Mouse (Mus musculus) megakaryocyte, adult 5-6 weeks (primary cell): ENCODE data around the gene Slc30a4. TPM values are rescaled to one million over a fixed set of nuclear protein-coding genes. Genes with fewer than 3 reads are reported as not detected.

Experiments used
- ATAC-seq: 2 replicates; pipeline ENCODE4 v1.8.0; 2016; ENCODE audit warnings: mild to moderate bottlenecking, inconsistent platforms; ENCODE audit not compliant: poor library complexity, severe bottlenecking
- total RNA-seq, 2 experiments: library from RNA; stranded (forward) in 1 of 2; stranded (reverse) in 1 of 2; fragments of 153-499, 151-499 nt in 1 of 2; fragments of 221-1000, 200-1000 nt in 1 of 2; gene quantifications; 2 replicates each; pipeline versions ENCODE4 v1.2.3 to v1.2.4; 2015 to 2017

Slc30a4 gene
- total RNA-seq (2015) = 1.2 and 1.9 TPM in 2 replicates
- 1.9 and 2.2 TPM in 2 replicates for total RNA-seq (2017)

DNA sequence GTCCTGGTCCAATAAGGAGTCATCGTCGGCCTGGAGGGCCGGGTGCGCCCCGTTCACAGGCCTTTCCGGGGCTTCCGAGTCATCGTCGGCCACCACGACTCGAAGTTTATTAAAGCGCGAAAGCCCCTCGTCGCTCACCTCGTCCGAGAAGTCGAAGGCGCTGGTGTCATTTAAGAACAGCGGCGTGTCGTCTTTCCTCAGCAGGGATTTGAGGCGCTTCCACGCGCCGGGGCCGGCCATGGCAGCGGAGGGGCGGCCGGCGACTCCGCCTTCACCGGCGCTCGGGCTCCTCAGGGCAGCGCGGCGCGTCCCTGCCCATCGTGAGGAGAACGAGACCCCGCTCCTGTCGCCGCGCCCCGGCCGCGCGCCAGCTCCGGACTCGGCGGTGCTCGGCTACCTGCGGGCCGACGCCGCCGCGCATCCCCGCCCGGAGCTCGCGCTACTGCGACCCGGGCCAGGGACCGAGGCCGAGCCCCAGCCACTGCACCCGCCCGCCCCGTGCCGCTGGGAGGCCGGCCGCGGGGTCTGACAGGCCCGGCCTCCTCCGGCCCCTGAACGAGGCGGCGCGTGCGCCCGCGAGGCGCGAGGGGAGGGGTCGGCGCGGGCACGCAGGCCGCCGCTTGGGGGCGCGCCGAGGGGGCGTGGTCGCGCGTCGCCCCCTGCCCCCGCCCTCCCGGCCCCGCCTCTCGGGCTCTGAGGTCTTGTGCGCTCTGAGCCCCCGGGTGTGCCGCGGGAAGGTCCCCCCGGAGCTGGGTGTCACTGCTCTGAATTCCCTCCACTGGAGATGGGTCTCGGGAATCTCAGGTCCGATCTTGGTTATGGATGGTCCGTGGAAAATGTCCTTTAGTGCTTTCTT is at the start of gene Slc30a4:
Gene Slc30a4, minus strand, starts transcription at position 483 of the 856 bp plus-strand sequence.
- peak; percentile 51 for ATAC-seq

DNA sequence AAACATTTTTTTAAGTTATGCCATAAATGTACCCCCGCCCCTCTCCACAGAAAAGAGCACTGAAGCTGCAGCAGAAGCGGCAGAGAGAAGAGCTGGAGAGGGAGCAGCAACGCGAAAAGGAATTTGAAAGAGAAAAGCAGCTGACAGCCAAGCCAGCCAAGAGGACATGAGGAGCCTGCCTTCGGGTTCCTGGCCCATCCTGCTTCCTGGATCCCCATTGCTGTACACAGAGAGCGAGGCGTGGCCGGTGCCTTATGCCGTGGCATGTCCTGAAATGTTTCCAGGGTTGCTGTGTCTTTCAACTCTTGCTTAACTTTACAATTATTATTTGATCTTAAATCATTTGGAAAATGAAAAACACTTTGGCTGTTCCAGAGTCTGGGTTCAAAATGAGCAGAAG is 44.0 kb upstream of the Slc30a4 start:
- no peak for ATAC-seq

DNA sequence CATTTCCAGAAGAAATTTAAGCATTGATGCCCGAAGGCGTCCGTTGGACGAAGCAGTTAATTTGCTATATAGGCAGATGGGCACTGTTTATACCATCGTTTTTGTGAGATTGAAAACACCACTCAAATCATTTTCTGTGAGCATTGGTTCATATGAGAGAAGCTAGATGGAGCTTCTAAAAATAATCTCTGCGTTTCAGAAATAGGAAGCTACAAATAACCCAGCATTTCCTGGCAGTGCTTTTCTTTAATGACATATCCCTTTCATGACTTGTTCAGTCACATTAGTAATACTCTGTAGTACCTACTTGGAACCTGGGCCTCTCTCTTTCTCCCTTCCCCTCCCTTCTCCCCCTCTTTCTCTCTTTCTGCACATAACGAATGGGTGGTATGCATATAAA is 36.6 kb upstream of the Slc30a4 start:
- ATAC-seq = no peak

DNA sequence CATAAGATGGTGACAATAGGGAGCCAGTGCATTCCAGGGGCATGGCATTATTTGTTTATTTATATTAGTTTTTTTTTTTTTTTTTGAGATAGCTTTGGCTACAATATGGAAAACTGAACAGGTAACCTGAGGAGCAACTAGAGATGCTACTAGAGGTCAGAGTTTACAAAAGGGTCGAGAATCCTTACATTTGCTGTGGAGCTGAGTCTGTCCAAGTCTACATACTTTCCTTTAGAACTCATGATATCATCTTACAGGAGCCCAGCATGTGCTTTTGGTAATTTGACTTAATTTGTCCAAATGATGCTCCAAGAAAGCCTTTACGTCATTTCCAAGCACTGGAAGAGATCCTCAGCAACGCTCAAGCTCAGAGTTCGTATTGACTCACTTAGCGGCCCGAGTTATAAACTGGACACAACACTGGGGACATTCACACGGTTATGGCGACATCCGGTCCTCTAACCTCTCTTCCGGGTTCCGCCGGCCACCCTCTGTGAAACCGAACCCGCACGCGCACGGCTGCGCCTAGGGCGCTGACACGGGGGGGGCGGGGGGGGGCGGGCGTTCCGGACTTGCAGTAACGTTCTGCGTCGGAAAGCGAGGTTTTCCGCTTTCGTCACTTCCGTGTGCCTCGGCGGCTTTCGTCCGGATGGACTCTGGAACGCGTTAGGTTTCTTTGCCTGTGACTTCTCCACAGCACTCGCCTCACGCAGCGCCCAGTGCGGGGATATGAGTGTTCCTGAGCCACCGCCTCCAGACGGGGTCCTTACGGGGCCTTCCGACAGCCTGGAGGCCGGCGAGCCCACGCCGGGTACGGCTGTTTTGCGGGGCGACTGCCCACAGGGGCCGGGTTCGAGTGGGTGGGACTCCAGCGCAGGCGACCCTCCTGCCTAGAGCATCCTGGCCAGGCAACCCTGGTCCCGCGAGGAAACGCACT is 35.7 kb upstream of the Slc30a4 start, which contains the start of gene Bloc1s6:
Gene Bloc1s6, plus strand, starts transcription at position 610 of the 937 bp plus-strand sequence.
- ATAC-seq = peak; percentile 90

DNA sequence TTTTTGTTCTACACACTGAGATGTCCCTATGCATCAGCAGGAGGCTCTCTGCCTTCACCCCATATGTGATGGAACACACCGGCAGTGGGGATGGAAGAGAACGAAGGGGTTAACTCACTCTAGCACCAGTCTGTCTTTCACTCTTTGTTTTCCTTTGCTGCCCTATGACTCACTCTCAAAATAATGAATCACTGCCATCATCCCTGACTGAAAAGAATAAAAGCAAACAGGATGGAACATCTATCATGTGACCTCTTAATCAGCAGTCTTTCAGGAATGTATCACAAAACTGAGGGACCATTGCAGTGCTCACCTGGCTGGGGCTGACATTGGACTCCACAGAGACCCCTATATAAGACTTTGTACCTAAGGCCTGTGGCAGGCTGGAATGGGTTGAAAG is 29.0 kb upstream of the Slc30a4 start:
- no peak for ATAC-seq

DNA sequence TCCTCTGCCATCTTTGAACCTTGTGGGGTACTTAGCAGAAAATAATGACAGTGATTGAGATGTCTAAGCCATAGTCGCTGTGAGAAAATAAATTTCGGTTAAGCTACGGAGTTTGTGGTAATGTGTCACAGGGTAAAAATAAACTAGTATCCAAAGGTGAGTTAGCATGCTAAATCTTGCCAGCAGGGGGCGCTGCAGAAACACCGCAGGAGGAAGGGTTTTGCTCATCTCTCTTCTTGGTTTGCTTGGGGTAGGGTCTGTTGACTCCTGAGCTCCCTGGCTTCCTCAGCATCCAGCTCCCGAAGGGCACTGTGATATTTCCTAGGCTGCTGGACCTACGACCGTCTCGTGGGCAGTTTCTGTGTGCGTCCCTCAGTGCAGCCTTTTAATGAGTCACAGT is 23.1 kb upstream of the Slc30a4 start:
- peak; percentile 87 for ATAC-seq

DNA sequence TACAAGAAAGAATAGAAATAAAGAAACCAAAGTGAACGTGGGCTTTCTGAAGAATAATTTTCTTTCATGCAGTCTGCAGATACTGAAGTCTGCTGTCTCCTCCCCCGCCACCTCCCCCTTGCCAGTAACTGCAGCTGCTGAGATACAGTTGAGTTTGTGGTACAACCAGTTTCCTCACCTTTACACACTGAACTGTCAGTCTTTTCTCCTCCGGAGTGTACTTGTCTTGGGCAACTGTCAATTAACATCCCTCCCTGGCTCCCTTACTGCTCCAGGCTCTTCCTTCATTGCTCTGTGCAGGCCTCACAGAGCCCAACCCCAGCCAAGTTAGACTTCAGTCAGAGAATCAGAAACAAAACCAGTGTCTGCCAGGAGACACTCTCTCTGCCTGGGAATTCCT is 18.1 kb upstream of the Slc30a4 start:
- no peak for ATAC-seq

DNA sequence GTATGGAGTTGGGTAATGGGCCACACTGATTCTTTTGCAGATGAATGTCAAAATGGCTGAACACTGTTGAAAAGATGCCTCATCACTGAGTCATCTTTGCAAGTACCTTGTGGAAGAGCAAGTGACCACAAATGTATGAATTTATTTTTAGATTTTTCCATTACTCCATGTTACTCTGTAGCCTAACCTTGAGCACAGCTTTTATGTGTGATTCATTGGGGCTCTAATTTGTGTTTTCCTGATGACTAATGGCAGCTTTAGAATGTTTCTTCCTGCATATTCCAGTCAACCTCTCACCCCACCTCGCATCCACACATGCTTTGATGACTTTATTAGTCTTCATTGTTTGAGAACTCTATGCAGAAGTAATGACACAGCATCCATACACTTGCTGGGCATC is 16.8 kb upstream of the Slc30a4 start:
- no peak for ATAC-seq

DNA sequence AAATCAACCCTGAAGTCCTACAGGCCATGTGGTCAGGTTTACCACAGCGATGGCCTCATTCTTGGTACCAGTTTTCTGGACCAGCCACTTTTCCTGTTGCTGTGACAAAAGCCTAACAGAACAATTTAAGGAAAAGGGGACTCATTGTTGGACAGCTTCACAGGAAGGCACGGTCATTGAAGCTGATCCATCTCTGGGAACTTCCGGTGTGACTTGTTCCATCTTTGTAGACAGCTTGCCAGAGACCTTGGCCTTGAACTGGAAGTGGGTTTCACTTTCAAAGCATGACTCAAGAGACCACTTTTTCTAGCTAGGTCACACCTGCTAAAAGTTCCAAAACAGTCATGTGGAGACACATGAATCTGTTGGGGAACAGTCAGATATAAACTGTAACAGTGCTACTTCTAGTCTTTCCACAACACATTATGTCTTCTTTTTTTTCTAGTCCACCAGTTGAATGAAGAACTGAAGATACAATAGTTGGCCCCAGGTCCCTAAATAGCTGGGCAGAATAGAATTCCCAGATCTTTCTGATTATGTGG is 13.9 kb upstream of the Slc30a4 start:
- no peak for ATAC-seq

DNA sequence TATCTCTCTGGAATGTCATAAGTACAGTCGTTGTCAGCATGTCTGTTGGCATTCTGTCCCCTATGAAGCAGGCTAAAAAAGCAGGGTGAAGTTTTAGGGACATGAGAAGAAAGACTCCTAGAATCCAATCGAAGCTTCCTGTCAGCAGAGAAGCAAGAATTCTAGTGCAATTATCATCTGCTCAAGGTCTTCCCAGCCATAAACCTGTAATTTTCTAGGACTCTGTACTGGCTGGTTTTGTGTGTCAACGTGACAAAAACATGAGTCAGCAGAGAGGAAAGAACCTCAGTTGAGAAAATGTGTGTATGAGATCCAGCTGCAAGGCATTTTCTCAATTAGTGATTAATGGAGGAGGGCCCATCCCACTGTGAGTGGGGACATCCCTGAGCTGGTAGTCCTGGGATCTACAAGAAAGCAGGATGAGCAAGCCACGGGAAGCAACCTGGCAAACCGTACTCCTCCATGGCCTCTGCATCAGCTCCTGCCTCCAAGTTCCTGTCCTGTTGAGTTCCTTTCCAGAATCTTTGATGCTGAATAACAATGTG is 12.8 kb upstream of the Slc30a4 start:
- no peak for ATAC-seq

DNA sequence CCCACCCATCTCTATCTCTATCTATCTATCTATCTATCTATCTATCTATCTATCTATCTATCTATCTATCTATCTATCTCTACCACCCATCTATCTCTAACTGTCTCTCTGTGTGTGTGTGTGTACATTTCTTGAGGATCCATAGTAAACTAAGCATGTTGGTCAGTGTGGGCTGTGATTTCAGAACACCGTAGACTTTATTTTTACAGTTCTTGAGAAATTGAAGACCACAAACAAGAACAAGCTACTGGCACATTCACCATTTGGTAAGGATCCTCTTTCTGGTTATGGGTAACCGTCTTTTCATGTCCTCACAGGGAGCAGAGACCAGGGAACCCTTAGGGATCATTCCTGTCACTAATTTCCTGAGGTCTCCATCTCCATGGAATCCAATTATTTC is 10.4 kb upstream of the Slc30a4 start:
- peak; percentile 55; the same call in 1 of the 2 replicates for ATAC-seq

DNA sequence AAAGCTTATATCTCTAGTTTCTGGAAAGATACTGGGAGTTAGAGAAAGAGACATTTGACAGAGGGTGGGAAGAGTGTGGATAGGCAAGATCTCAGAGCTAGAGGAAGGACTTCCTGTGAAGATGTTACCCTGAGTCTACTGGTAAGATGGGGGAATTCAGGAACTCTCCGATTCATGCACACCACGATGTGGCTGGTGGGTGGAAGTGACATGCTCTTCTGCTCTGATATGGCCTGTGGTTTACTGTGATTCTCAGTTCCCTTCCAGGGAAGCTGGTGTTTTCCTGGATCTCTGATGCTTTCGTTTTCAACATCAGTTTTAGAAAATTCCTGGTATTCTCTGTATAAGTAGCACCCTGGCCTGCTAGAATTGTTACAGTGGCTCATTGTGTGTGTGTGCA is 9.4 kb upstream of the Slc30a4 start:
- ATAC-seq = peak; percentile 84

DNA sequence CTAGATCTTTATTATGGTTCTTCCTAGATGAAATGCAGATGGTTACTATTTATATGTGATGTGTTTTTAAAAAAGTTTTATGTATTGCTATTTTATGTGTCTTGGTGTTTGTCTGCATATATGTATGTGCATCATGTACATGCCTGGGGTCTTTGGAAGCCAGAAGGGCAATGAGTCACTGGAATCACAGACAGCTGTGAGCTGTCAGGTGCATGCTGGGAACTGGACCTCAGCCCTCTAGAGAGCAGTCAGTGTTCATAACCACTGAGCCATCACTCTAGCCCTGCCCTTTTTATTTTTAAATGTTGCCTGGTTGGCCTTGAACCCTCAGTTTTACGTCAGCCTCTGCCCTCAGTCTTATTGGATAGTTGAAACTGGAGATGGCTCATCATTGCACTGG is 6.7 kb upstream of the Slc30a4 start:
- ATAC-seq = no peak

DNA sequence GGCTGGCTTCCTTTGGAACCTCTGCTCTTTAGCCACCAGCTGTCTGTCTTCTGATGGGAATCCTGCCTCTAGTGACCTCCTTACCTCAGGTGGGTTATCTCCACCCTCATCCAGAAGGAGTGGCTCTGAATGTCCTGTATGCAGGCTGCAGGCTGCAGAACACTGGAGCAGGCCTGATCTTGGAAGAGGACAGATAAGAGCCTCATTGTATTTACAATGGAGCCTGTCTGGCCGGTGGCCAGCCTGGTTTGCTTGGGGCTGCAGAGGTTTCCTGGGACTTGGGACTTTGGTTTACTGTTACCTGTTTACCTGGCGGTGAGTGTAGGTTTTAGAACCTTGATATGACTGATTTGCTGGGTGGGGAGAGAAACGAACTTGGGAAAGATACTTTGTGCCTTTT is 5.6 kb upstream of the Slc30a4 start:
- ATAC-seq = no peak

DNA sequence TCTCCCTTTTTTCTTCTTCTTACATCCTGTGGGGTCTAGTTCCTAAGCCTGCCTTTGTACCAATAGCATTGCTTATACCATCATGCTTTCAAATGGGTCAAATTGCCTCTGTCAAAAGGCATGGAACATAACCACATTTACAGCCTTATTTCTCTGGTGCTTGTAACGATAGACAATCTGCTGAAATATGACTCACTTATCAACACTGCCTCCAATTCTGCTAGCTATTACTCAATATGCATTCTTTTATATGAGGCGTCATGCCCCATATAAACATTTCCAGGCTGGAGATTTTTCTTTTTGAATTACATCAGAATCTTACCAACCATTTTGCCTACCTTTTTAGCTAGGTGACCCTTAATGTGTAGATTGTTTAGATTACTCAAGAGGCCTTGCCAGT is 2.1 kb upstream of the Slc30a4 start:
- no peak for ATAC-seq

DNA sequence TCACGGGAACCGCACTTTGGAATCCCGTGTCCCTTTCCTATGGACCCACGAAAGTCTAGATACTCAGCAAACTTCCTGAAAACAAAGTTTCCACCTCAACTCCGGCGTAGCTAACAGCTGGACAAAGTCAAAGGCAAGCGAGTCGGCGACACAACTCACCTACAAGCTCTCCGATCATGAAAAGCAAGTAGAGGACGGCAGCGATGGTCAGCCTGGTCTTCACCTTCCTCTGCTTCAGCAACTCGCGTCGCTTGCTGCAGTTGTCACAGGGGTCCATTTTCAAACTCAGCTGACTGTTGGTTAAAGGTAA is 637 bp downstream of the Slc30a4 start:
- peak; percentile 41; the same call in 1 of the 2 replicates for ATAC-seq

DNA sequence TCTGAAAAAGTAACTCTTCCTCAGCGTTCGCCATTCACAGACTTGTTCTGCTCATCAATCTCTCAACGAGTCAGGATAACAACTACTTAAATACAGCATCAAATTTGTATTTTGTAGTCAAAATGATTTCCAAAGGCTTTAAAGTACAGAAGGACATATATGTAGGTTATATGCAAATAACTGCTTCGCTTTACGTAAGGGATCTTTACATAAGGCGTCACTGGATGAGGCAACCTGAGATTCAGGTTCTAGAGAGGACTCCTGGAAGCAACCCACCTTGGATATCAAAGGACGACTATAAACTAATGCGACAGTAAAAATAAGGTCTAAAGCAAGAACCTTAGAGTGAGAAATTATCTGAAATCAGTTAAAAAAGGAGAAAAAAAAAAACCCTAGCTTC is 1.5 kb downstream of the Slc30a4 start:
- no peak for ATAC-seq

DNA sequence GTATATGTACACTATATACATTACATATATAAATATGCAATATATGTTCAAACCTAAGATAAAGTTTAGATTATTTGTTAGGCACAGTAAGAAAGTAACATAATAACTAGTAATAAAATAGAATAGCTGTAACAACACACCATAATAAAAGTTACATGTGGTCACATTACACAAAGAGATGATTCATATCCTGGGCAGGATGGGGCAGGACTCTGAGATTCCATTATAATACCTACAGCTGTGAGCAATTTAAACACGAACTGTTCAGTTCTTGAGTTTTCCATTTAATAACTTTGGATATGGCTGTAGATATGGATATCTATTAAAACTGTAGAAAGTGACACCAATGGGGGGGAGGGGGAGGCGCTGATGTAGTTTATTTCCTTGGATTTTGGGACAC is 4.9 kb downstream of the Slc30a4 start:
- ATAC-seq = no peak

DNA sequence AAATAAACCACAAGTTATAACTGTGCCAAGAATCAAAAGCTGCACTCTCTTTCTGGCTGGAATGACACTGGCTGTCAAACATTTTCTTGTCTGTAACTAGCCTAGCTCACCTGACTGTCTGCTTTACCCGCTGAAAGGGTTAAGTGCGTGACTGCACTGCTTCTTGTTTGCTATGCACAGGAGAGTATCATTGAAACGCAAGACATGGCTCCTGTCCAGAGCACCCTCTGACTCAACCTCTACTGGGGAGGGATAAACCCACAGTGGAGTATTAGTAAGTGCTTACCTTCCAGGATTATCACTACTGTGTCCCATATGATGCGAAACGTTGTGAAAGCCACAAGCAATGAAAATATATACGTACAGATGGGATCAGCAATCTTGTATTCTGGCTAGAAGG is 15.8 kb downstream of the Slc30a4 start:
- ATAC-seq = no peak

DNA sequence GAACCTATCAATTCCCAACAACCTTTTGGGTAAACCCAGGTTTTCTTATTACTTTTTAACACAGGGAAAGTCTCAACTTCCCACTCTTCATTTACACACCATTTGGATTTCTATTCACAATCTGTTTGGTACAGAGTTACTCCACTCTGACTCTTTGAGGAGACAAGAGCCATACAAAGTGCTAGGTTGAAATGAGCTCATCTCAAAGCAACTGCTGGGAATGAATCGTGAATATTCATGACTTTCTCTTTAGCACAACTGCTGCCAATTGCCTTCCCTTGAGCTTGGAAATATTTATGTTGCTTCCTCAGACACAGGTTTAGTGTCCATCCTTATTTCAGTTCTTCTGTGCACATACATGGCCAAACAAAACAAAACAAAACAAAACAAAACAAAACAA is 18.8 kb downstream of the Slc30a4 start:
- ATAC-seq = no peak

DNA sequence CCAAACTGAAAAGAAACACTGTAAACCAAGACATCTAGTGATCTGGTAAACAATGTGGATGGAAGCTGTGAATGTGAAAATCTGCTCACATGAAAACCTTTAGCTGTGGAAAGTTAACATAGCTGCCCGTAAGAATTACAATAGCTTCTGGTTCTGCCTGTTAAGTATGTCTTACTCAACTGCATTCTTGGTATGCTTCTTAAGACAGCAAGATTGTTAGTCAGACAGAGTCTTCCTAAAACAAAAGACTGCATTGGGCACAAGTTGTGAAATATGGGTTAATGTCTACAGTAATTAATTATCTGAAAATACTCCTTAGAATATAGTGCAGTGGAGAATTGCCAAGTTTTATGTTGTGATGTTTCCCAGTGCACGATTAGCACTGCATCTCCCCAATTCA is 19.9 kb downstream of the Slc30a4 start:
- no peak for ATAC-seq
